Mouse (Mus musculus): ENCODE measurements around the gene Tnk2. TPM values are rescaled to one million over a fixed set of nuclear protein-coding genes. Genes with fewer than 3 reads are reported as not detected.
A peak's percentile ranks its signal among the peaks of the same experiment; 100 is the strongest.

Gene Tnk2
- polyA plus RNA-seq, 1 experiment from 2014 or later: 11.6 TPM

DNA sequence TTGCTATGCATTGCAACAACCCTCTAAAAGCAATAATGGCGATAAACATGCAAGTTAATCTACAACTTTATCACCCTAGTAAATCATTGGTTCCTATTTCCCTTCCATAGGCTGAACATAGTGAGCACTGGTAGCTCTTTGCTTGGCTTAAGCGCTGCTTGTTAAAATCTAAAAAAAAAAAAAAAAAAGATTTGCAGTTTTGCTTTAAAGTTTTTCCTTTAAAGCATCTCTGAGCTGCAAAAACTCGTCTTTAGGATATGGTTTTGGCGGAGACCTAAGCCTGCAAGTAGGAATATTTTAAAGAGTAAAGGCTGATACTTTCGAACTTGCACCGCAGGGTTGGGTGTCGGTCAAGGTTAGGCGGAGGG, 35.3 kb upstream of the Tnk2 start:
- H3K36me3 ChIP-seq (ENCODE audit: control insufficient read depth, insufficient read depth, low read length): peaks cover 3% of the 10 kb centered on the region; the same call in 1 of the 2 replicates
- H3K27me3 ChIP-seq (replicated peaks; ENCODE audit: control insufficient read depth, insufficient read depth, low read length): no peaks in the 10 kb centered on the region
- no peak for DNase-seq (ENCODE audit: low spot score)
- no peak for ATAC-seq (replicated peaks; ENCODE audit: low FRiP score)
- peak overlapping the region; percentile 87 for H3K4me3 ChIP-seq (ENCODE audit: low read depth, low read length)
- peak overlapping the region; percentile 98 for H3K27ac ChIP-seq (ENCODE audit: low read depth, low read length)
- WGBS: 6% methylated on average over 8 of the region's 8 CpGs
- H3K9ac ChIP-seq (ENCODE audit: low read depth, low read length): peak overlapping the region; percentile 10
- H3K9me3 ChIP-seq (ENCODE audit: control insufficient read depth, low read length): no peaks in the 10 kb centered on the region
- peak overlapping the region; percentile 52 for H3K4me2 ChIP-seq
- peaks cover 13% of the 10 kb centered on the region for H3K4me1 ChIP-seq (replicated peaks; ENCODE audit: control insufficient read depth, insufficient read depth, low read length)

DNA sequence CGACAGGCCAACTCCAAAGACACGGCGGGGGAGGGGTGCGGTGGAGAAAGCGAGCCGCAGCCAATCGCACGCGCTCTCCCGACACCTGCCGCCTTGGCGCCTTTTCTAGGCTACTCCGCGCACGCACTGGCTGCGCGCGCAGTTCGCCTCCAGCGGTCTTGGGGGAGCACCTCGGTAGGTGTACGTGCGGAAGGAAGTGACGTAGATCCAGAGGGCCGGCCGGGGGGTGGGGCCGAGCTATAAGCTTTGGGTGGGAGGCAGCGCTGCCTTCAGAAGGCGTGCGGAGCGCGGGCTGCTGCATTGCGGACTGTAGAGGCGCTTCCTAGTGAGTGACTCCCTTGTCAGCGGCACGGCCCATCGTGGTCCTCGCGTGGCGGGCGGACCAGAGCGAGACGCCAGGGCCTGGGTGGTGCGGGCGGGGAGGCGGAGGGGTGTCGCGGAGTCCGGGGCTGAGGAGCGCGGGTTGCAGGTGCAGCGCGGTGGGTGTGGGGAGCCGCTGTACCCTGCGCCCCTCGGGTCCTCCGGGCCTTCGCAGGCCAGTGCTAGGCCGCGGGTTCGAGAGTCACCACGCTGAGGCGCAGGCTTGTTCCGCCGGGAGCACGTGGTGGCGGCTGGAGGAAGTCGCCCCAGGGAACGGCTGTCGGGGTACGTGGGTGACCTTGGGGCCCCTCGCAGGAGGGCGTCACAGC, 34.8 kb upstream of the Tnk2 start, which contains the start of gene Tfrc:
Gene Tfrc (plus strand): TSS at position 209 of the 689 bp plus-strand sequence.
- under 1% methylated on average over 73 of the region's 73 CpGs for WGBS
- peak; percentile 95 for ATAC-seq (replicated peaks; ENCODE audit: low FRiP score)
- peak; percentile 99 for DNase-seq (ENCODE audit: low spot score)
- peaks cover 13% of the 10 kb centered on the region for H3K4me1 ChIP-seq (replicated peaks; ENCODE audit: control insufficient read depth, insufficient read depth, low read length)
- no peaks in the 10 kb centered on the region for H3K27me3 ChIP-seq (replicated peaks; ENCODE audit: control insufficient read depth, insufficient read depth, low read length)
- H3K27ac ChIP-seq (ENCODE audit: low read depth, low read length): peak within 1 kb of the TSS; percentile 98
- peaks cover 3% of the 10 kb centered on the region for H3K36me3 ChIP-seq (ENCODE audit: control insufficient read depth, insufficient read depth, low read length)
- H3K9ac ChIP-seq (ENCODE audit: low read depth, low read length): peak within 1 kb of the TSS; percentile 99
- peak within 1 kb of the TSS; percentile 52 for H3K4me2 ChIP-seq
- H3K4me3 ChIP-seq (ENCODE audit: low read depth, low read length): peak within 1 kb of the TSS; percentile 87
- no peaks in the 10 kb centered on the region for H3K9me3 ChIP-seq (ENCODE audit: control insufficient read depth, low read length)

DNA sequence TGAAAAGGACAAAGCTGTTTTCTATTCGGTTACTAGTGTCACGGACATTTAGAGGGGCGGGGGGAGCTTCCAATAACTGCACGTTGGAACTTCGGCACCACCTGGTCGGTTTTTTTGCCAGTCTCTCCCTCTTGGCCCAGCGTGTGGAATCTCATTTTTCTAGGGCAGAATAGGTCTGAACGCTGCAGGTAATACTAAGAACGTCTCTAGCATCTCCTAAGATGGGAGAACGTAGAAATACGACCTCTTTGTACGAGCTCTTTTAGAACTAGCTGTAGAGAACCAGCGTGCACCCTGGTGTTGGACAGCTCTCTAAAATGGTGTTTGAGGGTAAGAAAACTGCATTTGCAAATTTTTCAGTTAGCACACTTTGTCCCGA, 34.3 kb upstream of the Tnk2 start:
- H3K27ac ChIP-seq (ENCODE audit: low read depth, low read length): peak overlapping the region; percentile 98
- no peaks in the 10 kb centered on the region for H3K9me3 ChIP-seq (ENCODE audit: control insufficient read depth, low read length)
- H3K4me2 ChIP-seq: peak overlapping the region; percentile 52
- no peaks in the 10 kb centered on the region for H3K27me3 ChIP-seq (replicated peaks; ENCODE audit: control insufficient read depth, insufficient read depth, low read length)
- peaks cover 13% of the 10 kb centered on the region for H3K4me1 ChIP-seq (replicated peaks; ENCODE audit: control insufficient read depth, insufficient read depth, low read length)
- ATAC-seq (replicated peaks; ENCODE audit: low FRiP score) (no peak), DNase-seq (ENCODE audit: low spot score) (no peak)
- H3K9ac ChIP-seq (ENCODE audit: low read depth, low read length): peak overlapping the region; percentile 99
- WGBS: under 1% methylated on average over 14 of the region's 14 CpGs
- peak overlapping the region; percentile 87 for H3K4me3 ChIP-seq (ENCODE audit: low read depth, low read length)
- H3K36me3 ChIP-seq (ENCODE audit: control insufficient read depth, insufficient read depth, low read length): peaks cover 4% of the 10 kb centered on the region

DNA sequence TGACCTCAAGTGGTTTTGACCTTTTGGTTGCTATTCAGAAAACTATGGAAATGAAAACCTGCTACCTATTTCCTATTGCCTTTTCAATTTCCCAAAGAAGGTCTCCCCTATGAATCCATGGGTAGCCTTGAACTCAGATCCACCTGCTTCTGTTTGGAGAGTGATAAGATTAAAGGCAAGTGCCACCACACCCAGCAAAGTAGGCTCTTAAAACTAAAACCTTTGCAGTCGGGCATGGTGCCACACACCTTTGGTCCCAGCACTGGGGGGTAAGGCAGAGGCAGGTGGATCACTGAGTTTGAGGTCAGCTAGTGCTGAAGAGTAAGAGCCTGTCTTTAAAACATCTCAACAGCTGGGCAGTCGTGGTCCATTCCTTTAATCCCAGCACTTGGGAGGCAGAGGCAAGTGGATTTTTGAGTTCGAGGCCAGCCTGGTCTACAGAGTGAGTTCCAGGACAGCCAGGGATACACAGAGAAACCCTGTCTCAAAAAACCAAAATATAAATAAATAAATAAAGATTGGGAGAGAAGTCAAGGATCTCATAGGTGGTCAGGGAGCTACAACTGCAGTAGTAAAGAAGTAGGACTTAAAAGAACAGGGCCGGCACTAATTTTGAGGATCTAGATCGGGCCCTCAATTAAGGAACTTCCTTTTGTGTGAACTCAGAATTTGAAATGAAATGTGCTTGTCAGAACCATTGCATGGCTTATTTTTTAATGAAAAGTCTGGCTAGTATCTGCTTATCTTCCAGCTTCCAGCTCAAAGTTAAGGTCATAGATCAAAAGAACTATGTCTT, 33.0 kb upstream of the Tnk2 start:
- 43% methylated on average over 5 of the region's 5 CpGs for WGBS
- DNase-seq (ENCODE audit: low spot score): peak; percentile 41
- ATAC-seq (replicated peaks; ENCODE audit: low FRiP score): peak; percentile 21; the same call in 1 of the 2 replicates
- no peaks in the 10 kb centered on the region for H3K9me3 ChIP-seq (ENCODE audit: control insufficient read depth, low read length)
- no peaks in the 10 kb centered on the region for H3K27me3 ChIP-seq (replicated peaks; ENCODE audit: control insufficient read depth, insufficient read depth, low read length)
- peak overlapping the region; percentile 99 for H3K9ac ChIP-seq (ENCODE audit: low read depth, low read length)
- H3K4me3 ChIP-seq (ENCODE audit: low read depth, low read length): peak overlapping the region; percentile 87
- H3K4me2 ChIP-seq: peak overlapping the region; percentile 52
- H3K36me3 ChIP-seq (ENCODE audit: control insufficient read depth, insufficient read depth, low read length): peaks cover 14% of the 10 kb centered on the region
- H3K4me1 ChIP-seq (replicated peaks; ENCODE audit: control insufficient read depth, insufficient read depth, low read length): peaks cover 13% of the 10 kb centered on the region
- H3K27ac ChIP-seq (ENCODE audit: low read depth, low read length): peak overlapping the region; percentile 90

DNA sequence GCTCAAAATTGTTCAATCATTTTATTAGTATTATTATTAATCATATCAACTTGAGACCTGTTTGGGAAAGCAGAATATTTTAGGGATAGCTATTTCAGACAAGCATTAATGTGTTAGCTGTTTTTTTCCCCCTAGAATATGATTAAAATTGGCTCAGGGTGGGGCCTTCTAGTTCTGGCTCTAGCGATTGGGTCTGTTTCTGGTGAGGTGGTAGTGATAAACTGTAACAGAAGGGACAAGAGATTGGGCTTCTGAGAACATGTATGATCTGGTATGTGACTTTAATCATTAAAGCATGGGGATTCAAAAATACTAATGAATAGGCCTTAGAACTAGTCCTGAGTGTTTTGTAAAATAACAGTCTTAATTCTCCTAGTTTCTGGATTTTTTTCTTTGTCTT, 31.6 kb upstream of the Tnk2 start:
- Histone ChIP-seq H3K27me3 (replicated peaks; ENCODE audit: control insufficient read depth, insufficient read depth, low read length) (no peaks in the 10 kb centered on the region), H3K9me3 (ENCODE audit: control insufficient read depth, low read length) (no peaks in the 10 kb centered on the region), H3K4me1 (replicated peaks; ENCODE audit: control insufficient read depth, insufficient read depth, low read length) (peaks cover 13% of the 10 kb centered on the region), H3K4me3 (ENCODE audit: low read depth, low read length) (peak overlapping the region; percentile 87), H3K9ac (ENCODE audit: low read depth, low read length) (peak overlapping the region; percentile 60), H3K4me2 (peak overlapping the region; percentile 52), H3K36me3 (ENCODE audit: control insufficient read depth, insufficient read depth, low read length) (peaks cover 20% of the 10 kb centered on the region), H3K27ac (ENCODE audit: low read depth, low read length) (peak overlapping the region; percentile 71)
- 43% methylated on average over 1 of the region's 1 CpGs for WGBS
- DNase-seq (ENCODE audit: low spot score) (no peak), ATAC-seq (replicated peaks; ENCODE audit: low FRiP score) (0 out of 2 replicates have a peak, but pooled peaks have one; percentile 34)

DNA sequence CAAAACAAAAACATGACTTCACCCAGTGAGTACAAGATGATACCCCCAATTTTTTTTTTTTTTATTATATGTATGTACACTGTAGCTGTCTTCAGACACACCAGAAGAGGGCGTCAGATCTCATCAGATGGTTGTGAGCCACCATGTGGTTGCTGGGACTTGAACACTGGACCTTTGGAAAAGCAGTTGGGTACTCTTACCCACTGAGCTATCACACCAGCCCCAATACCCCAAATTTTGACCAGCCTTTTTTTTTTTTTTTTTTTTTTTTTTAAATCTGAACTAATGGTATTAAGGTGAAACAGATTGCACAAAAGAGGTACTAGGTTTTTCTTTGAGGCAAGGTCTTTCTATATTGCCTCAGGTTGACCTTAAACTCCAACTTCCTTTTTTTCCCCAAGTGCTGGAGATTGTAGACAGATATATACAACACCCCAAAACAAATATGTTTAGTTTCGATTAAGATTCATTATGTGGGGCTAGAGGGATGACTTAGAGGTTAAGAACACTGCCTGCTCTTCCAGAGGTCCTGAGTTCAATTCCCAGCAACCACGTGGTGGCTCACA, 30.3 kb upstream of the Tnk2 start:
- Histone ChIP-seq H3K36me3 (ENCODE audit: control insufficient read depth, insufficient read depth, low read length) (peaks cover 28% of the 10 kb centered on the region), H3K4me2 (peak overlapping the region; percentile 52), H3K4me3 (ENCODE audit: low read depth, low read length) (peak overlapping the region; percentile 87; the same call in 1 of the 2 replicates), H3K9ac (ENCODE audit: low read depth, low read length) (no peak overlapping the region), H3K4me1 (replicated peaks; ENCODE audit: control insufficient read depth, insufficient read depth, low read length) (peaks cover 6% of the 10 kb centered on the region), H3K9me3 (ENCODE audit: control insufficient read depth, low read length) (no peaks in the 10 kb centered on the region), H3K27ac (ENCODE audit: low read depth, low read length) (no peak overlapping the region; the same call in 1 of the 2 replicates), H3K27me3 (replicated peaks; ENCODE audit: control insufficient read depth, insufficient read depth, low read length) (no peaks in the 10 kb centered on the region)
- ATAC-seq (replicated peaks; ENCODE audit: low FRiP score): no peak
- DNase-seq (ENCODE audit: low spot score): no peak
- 61% methylated on average over 3 of the region's 3 CpGs for WGBS

DNA sequence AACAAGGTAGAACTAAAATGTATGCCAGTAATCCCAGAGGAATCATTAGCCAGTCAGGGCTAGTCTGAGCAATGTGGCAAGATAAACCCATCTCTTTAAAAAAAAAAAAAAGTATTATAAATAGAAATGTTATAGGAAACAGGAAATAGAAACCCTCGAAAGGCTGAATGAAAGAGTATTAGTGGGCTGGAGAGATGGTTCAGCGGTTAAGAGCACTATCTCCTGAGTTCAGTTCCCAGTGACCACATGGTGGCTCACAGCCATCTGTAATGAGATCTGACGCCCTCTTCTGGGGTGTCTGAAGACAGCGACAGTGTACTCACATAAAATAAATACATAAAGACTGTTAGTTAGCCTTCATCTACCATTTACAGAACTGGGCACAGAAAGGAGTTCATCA, 29.6 kb upstream of the Tnk2 start:
- H3K9me3 ChIP-seq (ENCODE audit: control insufficient read depth, low read length): no peaks in the 10 kb centered on the region
- H3K36me3 ChIP-seq (ENCODE audit: control insufficient read depth, insufficient read depth, low read length): peaks cover 30% of the 10 kb centered on the region
- no peak overlapping the region for H3K27ac ChIP-seq (ENCODE audit: low read depth, low read length)
- no peak overlapping the region for H3K4me3 ChIP-seq (ENCODE audit: low read depth, low read length)
- DNase-seq (ENCODE audit: low spot score): no peak
- WGBS: 31% methylated on average over 4 of the region's 4 CpGs
- no peak for ATAC-seq (replicated peaks; ENCODE audit: low FRiP score)
- no peaks in the 10 kb centered on the region for H3K27me3 ChIP-seq (replicated peaks; ENCODE audit: control insufficient read depth, insufficient read depth, low read length)
- peaks cover 6% of the 10 kb centered on the region for H3K4me1 ChIP-seq (replicated peaks; ENCODE audit: control insufficient read depth, insufficient read depth, low read length)
- H3K4me2 ChIP-seq: no peak overlapping the region
- H3K9ac ChIP-seq (ENCODE audit: low read depth, low read length): no peak overlapping the region

DNA sequence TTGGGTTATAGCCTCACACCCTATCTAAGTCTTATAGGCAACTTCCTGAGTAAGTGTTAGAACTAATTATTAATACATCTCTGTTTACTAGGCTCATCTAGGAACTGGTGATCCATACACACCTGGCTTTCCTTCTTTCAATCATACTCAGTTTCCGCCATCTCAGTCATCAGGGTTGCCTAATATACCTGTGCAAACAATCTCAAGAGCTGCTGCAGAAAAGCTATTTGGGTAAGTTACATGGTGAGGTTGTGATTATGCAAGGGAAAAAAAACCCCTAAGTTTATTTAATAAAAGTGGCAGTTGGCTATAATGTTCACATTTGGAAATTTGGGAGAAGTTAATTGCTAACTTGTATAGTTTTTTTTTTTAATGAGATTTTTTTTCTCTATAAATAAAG, 24.7 kb upstream of the Tnk2 start:
- H3K4me1 ChIP-seq (replicated peaks; ENCODE audit: control insufficient read depth, insufficient read depth, low read length): no peaks in the 10 kb centered on the region
- ATAC-seq (replicated peaks; ENCODE audit: low FRiP score) (no peak), DNase-seq (ENCODE audit: low spot score) (no peak)
- no peak overlapping the region for H3K4me3 ChIP-seq (ENCODE audit: low read depth, low read length)
- 92% methylated on average over 1 of the region's 1 CpGs for WGBS
- H3K4me2 ChIP-seq: no peak overlapping the region
- H3K36me3 ChIP-seq (ENCODE audit: control insufficient read depth, insufficient read depth, low read length): peaks cover 62% of the 10 kb centered on the region
- H3K27me3 ChIP-seq (replicated peaks; ENCODE audit: control insufficient read depth, insufficient read depth, low read length): no peaks in the 10 kb centered on the region
- H3K9ac ChIP-seq (ENCODE audit: low read depth, low read length): no peak overlapping the region
- H3K9me3 ChIP-seq (ENCODE audit: control insufficient read depth, low read length): no peaks in the 10 kb centered on the region
- H3K27ac ChIP-seq (ENCODE audit: low read depth, low read length): no peak overlapping the region
